Mouse (Mus musculus): Measurements from ENCODE around the gene Cfap43.

DNA sequence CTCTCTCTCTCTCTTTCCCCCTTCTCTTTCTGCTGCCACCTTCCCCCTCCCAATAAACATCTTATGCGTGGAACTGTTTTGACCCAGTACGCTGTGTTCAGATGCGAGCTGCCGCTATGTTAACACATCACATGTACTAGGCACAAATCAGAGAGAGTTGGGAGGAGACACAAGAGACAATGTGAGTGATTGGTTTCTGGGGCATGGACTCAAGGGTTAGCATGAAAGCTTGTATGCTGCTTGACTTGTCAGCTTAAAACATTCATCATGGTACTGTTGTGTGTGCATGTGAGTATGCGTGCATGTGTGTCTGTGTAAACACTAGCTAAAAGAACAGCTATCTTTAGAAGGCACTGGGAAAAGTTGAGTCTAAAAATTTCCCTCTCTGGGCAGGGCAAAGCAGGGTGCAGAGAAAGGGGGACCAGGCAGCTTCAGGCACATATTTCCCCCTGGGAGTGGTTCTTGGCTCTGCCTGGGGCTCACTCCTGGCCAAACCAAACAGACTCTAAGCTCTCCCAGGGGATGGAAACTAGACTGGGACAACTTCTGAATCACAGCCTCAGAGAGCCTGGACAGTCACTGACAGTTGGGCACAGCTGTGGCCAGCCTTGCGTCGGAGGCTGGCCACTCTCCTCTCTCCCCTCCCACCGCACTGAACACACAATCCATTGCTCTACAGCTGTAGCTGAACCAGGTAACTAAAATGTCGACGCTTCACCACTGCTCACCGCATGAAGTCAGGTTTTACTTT, 27.4 kb downstream of the Cfap43 start:
- TF ChIP-seq POLR2A (IDR thresholded peaks at IDR 0.05; ENCODE audit: insufficient read length, low read depth) (peak; percentile 36), TCF3 (IDR thresholded peaks at IDR 0.05; ENCODE audit: insufficient read length, low read depth) (peak; percentile 70), E2F4 (IDR thresholded peaks at IDR 0.05; ENCODE audit: insufficient read depth) (no peak), MYOG (IDR thresholded peaks at IDR 0.05; ENCODE audit: control insufficient read depth in 1 of 3, insufficient read depth in 1 of 3, insufficient read length in 2 of 3, low read depth in 2 of 3) (peak; percentile 55 to 88 (median 71)), POLR2AphosphoS2 (IDR thresholded peaks at IDR 0.05; ENCODE audit: insufficient read length, low read depth) (peak; percentile 67), MYOD1 (IDR thresholded peaks at IDR 0.05; ENCODE audit: control insufficient read depth in 1 of 3, insufficient read length in 2 of 3, low read depth in 2 of 3) (peak; percentile 78 to 99 (median 91)), CEBPB (IDR thresholded peaks at IDR 0.05; ENCODE audit: insufficient read depth, poor library complexity, severe bottlenecking) (no peak), USF1 (IDR thresholded peaks at IDR 0.05; ENCODE audit: low read depth) (no peak), MAX (IDR thresholded peaks at IDR 0.05; ENCODE audit: low read depth) (no peak)
